Mouse (Mus musculus) spleen, embryonic (tissue): ENCODE results near the gene Vps37c.

Source experiments
- CTCF ChIA-PET: fragments of 350-600 bp; sonication (Branson Sonifier 250); formaldehyde crosslinking; loops from one replicate; lab custom pipeline; 2022; lab: Charles Lee

Vps37c gene

DNA sequence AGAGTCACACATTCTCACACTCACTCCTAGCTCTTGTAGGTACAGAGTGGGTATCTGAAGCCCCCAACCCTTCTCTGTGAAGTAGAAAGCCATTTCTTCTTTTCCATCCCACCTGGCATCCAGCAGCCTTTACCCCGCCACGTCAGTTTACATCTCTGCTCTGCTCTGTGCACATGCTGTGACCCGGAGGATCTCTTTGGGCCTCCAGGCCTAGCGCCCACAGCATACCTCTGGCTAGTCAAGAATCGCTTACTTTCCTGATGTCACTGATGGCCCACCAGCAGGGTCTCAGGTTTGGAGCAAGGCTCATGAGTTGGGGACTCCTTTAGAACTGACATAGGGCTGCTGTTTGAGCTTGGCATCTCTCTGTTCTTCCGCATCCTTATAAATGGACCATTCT is 49.5 kb downstream of the Vps37c start:
- CTCF ChIA-PET, result no interaction called here

DNA sequence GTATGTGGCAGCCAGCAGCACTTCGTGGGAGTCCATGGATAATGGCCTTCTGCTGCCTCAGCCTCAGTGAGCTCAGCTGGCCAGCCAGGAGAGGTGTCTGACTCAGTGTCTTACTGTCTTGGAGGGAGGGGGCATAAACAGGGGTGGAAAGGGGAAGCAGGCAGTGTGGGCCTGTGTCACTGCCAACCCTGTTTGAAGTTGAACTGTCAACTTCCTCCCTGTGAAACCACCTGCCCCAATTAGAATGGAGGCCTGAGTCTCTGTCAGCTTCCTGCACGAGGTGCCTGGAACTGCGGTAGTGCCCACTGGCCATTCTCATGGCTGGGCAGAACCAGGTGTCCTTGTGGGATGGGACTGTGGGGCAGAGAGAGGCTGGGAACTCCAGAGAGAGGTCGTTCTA is 50.3 kb downstream of the Vps37c start, which contains the start of gene Cd5:
TSS of gene Cd5 (minus strand) at position 192 of the 400 bp plus-strand sequence.
- CTCF ChIA-PET, result no interaction called here

DNA sequence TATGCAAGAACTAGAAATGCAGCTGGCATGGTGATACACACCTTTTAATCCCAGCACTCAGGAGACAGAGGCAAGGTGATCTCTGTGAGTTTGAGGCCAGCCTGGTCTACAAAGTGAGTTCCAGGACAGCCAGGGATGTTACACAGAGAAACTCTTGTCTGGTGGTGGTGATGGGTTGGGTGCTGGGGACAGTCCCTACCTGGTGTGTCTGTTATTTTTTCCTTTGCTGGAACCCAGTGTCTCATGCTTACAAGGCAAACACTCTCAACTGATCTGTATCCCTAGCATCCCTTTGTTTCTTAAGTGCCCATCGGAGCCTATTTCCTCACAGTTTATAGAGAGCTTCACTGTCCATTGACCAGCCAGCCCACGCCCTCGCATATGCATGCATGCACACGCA is 51.4 kb downstream of the Vps37c start:
- CTCF ChIA-PET, result interaction anchor here (0.6 to 1.0 kb wide), 2 partner anchors 24 to 39 kb away, joined by 3 to 4 read pairs; no protein-coding TSS in a partner anchor

DNA sequence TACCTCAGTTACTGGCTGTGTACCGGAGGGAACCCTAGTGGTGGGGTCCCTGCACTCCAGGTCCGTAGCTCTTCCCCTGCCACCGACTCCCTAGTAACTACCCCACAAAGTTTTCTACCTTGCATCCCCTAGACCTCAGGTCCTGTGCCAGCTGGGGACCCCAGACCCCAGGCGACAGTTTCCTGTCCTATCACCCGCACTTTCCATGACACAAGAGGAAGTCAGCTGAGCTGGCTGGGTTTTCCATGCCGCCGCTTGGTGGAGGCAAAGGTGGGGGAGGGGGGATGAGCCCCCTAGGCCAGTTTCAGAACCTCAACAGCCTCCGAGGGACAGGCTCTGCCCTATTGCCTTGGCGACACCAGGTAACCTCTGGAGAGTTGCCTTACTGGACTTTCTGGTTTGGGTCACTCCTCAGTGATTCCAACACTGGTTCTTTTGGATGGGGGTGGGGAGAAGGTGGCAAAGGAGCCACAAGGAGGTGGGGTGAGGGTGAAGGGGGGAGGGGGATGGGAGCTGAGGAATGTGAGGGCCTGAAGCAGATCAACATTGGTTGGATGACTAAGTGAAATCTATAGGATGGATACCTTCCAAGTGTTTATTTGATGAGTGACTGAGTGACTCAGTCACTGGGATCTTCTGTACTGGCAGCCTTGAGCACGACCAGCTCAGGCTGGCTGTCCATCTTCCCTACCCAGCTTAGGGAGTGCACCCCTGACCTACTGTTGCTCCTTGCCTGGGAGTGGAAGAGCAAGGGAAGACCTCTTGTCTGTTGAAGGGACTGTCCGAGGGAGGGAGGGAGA is 52.3 kb downstream of the Vps37c start:
- CTCF ChIA-PET, result interaction anchor here (0.5 to 1.0 kb wide), 4 partner anchors 12 to 154 kb away, joined by 3 to 11 read pairs (median 4); no protein-coding TSS in a partner anchor

DNA sequence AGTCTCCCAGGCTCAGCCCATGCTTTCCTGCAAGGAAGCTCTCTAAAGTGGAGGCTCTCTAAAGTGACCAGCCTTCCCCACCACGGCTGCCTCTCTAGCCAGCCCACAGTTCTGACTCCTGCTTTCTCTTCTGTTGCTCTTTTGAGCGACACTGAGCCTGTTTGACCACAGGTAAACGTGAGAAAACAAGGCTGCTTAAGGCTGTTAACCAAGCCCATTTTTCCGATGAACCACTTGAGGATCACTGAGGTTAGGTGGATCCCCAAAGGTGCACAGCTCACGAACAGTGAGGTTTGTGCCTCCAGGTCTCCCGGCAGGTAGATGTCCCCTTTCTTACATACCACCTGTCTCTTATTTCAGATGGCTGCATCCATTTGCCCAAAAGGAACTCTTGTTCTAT is 53.6 kb downstream of the Vps37c start:
- CTCF ChIA-PET, result interaction anchor here (0.8 kb wide), 1 partner anchor 8 kb away, joined by 17 read pairs; no protein-coding TSS in a partner anchor

DNA sequence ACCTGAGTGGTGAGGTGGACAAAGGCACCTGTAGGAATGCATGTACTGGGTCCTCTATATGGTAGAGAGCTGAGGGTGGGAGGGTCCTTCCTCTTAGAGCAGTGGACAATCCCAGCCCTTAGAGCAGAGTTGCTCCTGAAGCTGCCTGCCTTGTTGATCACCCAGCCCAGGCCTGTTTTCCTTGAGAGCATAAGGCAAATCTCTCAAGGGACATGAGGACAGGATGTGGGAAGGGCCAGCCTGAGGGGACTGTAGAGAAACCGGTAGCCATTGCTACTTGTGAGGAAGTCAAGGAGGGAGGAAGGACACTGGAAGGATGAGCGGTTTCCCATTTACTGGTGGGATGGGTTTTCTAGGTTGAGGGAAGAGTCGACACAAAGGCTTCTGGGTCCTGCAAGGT is 54.0 kb downstream of the Vps37c start:
- CTCF ChIA-PET, result interaction anchor here (0.7 to 0.8 kb wide), 2 partner anchors 8 to 92 kb away, joined by 3 to 17 read pairs; no protein-coding TSS in a partner anchor

DNA sequence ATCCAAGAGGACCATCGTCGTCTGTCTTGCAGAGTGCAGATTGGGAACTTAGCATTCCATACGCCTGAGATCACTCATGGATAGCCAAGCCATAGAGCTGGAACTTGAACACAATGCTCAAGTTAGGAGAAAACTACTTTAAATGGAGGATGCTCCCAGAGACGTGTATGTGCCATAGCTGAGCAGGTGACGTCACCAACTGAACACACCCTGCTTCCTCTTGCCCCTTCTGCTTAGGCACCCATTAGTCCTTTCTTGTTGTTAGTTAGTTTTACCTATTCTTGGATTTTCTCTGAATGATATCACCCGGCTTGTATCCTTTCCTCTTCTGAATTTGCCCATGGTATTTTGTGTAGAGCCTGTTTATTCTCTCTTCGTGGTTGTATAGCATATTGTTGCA is 58.6 kb downstream of the Vps37c start:
- CTCF ChIA-PET, result no interaction called here

DNA sequence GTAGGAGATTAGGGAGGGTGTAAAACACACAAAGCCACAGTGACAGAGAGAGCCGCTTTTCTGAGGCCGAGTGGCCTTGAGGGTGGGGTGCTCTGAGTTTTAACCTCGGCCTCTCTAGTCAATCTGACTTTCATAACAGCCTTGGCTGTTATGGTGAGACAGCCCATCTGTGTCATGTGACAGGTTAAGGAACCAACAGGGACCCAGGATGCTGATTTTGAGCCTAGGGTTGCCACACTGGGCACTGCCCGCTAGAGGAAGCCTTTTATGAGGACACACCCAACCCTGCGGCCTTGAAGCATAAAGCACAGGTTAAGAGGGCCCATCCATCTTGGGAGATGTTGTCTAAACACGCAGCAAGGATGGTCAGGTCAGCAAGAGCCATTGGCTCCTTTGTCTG is 59.2 kb downstream of the Vps37c start:
- CTCF ChIA-PET, result no interaction called here

DNA sequence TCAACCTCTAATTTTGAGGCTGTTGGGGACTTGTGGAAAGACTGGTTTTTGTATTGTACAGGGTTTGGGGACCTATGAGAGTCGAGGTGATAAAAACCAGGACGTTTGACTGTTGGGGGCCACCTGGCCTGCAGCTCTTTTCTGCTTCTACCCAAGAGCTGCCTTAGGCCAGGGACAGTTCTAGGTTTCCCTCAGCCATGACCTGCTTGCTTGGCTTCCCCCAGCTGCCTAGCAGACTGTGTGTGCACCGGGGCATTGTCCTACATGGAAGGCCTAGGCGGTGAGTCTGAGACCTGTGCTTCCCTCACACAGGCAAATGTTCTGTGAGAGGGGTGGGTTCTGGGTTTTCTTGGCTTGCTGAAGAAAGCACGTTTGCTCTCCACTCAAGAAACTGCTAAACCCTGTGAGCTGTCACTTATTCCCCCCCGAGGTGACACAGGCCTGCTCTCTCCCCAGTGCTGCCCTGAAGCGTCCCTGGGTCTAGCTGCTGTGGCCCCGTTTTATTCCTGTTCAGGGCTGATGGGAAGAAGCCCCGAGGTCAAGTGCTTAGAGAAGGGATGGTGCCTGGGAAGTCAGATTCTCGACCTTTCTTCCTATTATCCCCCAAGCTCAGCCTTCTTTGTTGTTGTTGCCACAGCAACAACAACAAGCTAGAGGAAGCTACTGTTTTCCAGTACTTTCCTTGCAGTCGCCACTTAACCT is 60.0 kb downstream of the Vps37c start:
- CTCF ChIA-PET, result no interaction called here

DNA sequence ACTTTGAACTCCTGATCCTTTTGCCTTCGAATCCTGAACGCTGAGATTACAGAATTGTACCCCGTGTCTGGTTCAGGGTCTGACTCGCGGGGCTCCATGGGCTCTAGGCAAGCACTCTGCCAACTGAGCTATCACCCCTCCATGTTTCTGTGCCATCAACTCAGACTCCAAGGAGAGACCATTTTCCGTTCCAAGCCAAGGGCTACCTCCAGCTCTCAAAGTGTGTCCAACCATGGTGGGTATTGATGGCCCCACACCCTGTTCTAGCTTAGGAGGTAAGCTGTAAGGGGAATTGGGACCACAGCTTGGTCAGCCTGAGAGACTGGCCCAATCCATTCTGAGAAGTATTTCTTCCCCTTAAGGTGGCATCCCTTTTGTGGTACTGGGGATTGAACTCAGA is 60.8 kb downstream of the Vps37c start:
- CTCF ChIA-PET, result no interaction called here

DNA sequence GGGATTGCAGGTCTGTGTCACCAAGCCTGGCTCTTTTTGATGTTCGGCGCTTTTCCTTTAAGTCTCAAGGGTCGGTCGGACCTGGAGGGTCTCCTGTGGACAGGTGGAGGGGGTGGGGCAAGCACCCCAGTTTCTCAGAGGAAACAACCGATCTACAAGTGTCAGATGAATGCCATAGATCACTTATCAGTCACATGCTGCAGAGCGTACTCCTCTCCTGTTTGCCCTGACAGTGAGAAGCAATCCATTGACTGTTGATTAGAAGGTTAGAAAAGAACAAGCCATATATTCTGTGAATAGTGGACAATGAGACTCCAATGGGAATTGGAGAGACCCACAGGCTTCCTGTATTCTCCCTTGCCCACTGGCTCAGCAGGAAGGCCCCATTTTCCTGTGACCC is 61.6 kb downstream of the Vps37c start:
- CTCF ChIA-PET, result interaction anchor here (1.0 kb wide), 1 partner anchor 8 kb away, joined by 17 read pairs; no protein-coding TSS in a partner anchor

DNA sequence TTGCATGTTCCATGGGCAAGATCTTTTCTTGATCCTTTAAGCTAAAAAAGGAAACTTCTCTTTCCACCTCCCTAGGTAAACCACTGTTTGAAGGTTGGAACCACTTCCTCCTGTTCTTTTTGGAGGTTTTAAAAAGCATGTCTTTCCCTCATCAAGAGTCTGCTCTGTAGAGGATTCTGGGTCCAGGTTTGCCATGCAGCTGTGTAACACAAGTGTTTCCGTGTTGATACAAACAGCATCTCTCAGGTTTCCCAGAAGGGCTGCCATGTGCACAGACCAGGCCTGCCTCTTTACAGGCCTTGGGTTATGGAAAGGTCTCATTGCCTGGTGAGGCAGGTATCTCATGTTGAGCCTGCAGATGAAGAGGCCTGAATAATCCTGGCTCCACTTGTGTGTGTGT is 63.1 kb downstream of the Vps37c start:
- CTCF ChIA-PET, result no interaction called here

DNA sequence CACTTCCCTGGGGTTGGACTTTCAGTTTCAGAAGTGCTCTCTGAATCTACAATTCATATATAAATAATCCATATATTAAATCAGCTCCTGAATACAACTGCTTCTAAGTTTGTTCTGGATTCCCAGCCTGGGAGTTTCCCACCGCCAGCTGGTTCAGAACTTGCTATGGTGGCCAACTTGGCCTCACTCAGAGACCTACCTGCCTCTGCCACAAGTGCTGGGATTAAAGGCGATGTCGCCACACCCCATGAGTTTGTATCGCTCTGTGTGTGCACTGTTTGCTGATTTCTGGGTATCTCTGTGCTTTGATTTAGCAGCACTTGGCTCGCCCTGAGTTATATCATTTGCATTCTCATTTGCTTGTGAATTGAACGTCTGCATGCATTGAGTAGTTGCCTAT is 63.6 kb downstream of the Vps37c start:
- CTCF ChIA-PET, result no interaction called here

DNA sequence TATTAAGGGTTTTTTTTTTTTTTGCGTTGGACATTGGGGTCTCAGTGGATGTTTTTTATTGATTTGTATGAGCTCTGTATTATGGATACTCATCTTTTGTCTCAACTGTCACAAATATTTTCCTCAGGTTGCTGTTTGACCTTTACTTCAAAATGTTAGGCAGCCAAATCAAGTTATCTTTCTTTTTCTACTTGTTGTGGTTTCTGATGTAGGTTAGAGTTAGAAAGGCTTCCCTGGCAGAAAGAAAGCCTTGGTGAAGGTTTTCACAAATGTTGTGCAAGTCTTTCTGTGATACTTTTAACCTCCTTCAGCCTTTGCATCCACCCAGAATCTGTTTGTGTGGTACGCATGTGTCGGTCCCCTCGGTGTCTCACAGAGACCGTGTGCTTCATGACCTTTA is 64.1 kb downstream of the Vps37c start:
- CTCF ChIA-PET, result interaction anchor here (0.6 kb wide), 2 partner anchors 12 to 161 kb away, joined by 4 to 5 read pairs; no protein-coding TSS in a partner anchor

DNA sequence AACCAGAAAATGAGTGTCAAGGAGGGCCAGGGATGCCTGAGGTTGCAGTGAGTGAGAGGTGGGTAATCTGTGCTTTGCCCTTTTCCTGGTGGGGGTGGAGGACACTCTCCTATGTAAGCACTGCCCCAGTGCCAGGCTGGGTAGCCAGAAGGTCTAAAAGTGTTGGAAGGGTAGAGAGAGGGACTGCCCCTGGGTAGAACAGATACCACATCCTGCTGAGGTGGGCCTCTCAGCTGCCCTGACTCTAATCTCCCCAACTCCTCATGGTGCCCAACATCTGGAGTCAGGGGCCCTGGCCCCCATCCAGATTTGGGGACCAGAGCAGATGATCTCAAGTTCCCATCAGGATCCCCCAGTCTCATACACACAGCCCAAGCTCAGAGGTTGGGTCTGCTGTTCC is 68.6 kb downstream of the Vps37c start:
- CTCF ChIA-PET, result no interaction called here

DNA sequence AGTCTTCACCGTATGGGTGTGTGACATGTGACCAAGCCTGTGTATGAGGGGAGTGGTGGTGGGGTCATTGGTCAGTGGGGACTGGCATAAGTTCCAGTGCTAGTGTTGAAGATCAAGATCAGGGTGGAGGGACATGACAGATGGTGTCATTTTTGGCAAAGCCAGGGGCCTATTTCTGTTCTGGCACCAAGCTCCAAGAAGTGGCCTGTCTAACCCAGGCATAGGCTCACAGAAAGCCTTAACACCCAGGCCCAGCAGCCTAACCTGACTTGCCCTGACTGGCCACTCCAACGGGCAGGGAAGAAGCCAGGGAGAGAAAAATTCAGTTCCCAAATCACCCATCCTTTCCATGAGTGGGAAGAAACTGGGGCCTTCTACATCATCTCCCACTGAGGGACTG is 69.0 kb downstream of the Vps37c start:
- CTCF ChIA-PET, result no interaction called here

DNA sequence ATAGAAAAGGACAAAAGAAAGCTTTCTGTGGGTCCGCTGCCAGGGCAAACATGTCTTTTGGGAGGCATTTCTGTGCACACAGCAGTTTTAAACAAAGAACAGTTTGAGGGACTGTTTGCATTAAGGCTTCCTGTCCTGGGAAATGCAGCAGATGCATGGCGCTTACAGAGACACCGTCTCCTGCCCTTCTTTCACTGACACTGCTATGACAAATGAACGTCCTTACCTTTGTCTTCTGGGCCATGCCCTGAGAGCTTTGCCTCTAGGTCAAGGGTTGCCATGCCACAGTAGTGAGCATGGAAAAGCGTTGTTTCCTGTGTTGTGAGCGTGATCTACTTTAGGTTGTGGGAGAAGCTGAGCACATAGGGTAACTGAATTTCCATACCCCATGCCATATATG is 70.2 kb downstream of the Vps37c start:
- CTCF ChIA-PET, result no interaction called here

DNA sequence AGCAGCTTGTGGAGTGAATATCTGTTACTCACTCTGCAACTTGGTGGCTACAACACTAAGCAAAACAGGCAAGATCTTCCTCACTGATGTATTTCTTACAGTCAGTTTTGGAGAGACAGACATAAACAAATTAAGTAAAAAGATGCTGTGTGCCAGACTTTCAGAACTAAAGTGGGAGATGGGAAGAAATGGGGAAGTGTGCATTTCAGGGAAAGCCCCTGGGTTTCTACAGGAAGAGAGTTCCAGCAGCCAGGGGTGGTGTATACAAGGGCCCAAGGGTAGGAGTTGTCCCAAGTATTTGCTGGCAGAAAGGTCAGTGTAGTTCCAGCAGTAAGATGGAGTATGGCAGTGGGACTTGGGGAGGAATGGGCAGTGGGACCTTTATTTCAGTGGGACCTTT is 71.0 kb downstream of the Vps37c start:
- CTCF ChIA-PET, result no interaction called here

DNA sequence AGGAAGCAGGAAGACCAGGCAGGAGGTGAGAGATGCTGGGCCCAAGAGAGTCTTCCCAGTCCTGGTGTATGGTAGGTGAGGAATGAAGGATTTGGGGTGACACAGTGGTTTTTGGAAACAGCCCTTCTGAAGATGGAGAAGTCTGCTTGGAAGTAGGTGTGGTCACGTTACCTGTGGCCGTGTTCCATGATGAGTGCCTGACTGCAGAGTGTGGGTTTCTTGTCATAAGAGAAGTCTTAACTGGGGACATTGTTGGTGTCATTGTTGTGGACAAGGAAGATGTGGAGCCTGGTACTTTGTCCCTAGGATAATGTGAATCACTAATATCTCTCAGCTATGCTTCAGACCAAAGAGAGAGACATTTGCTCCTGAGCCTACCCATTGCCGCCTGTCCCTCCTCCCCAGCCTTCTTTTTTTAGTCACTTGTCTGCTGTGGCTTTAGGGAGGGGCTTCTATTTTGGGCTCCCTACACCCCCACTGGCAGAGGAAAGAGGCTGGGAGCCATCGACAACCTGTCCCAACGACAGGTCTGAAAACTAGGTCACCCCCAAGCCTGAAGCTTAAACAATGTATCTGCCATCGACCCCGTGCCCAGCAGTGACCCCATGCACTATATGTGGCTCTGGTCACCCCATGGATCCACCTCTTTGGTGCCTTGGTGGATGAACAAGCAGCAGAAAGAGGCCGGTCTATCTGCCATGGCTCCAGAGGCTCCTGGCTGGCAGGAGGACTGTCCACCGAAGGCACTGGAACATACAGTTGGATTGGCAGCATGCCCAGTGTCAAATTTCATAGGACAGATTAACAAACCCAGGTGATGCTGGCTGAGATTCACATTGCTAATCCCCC is 71.7 kb downstream of the Vps37c start:
- CTCF ChIA-PET, result interaction anchor here (0.6 kb wide), 1 partner anchor 77 kb away, joined by 4 read pairs; no protein-coding TSS in a partner anchor

DNA sequence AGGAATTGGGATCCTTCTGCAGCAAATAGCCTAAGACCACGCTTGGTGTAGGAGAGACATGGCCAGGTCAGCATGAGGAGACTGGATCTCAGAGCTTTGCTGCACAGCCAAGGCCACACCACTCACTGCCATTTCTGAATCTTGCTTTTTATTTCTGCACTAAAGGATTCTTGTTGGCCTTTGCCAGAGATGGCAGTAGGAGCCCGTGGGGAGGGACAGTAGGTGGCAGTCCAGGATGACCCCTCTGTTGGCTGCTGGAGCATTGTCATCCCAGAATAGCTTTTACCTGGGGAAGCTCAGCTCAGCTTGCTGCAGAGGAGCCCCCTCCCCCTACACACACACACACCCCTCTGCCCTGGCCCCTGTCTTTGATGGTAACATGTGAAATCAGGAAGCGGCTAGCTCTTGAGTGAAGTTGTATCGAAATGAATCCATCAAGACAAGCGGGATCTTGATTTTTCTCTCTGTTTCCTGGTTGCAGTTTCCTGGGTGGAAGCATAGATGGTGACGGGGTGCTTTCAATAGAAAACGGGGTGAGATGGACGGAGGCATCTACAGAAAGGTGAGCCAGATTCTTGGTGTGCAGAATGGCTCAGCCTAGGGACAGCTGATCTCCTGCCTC is 73.4 kb downstream of the Vps37c start:
- CTCF ChIA-PET, result interaction anchor here (0.8 kb wide), 1 partner anchor 8 kb away, joined by 13 read pairs; no protein-coding TSS in a partner anchor

DNA sequence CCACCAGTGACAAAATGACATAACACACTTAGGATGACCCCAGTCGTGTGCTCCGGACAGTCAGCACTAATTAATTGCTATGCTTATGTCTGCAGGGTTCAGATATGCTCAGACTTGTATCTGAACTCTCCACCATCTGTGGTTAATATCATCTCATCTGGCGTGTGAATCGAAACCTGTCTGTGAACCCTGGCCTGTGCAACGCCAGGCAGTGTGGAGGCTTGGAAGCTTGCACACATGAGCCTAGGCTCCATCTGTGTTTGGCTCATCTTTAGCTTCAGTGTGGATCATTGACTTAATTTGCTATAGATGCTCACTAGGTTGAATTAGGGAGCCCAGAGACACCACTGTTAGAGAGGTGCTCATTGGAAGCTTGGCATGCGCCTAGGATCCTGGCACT is 73.9 kb downstream of the Vps37c start:
- CTCF ChIA-PET, result interaction anchor here (0.8 kb wide), 1 partner anchor 9 kb away, joined by 13 read pairs; no protein-coding TSS in a partner anchor
